Mouse (Mus musculus) naive thymus-derived CD4-positive, alpha-beta T cell, adult 5 months (primary cell): ENCODE results near the gene Zfp109. TPM values are rescaled to one million over a fixed set of nuclear protein-coding genes. Genes with fewer than 3 reads are reported as not detected.

Experiments
- polyA plus RNA-seq: library from polyadenylated mRNA; unstranded; fragments of 100-300 nt; shearing (Covaris generic); gene quantifications from one replicate; pipeline ENCODE4 v1.2.1, GENCODE M21; 2017

The Zfp109 gene
- polyA plus RNA-seq, result 2.0 TPM

GRCm38 (mm10) chr7:24237040-24237791 lies at the start of gene Zfp109:
Zfp109 (minus strand) TSS chr7:24237560.

DNA sequence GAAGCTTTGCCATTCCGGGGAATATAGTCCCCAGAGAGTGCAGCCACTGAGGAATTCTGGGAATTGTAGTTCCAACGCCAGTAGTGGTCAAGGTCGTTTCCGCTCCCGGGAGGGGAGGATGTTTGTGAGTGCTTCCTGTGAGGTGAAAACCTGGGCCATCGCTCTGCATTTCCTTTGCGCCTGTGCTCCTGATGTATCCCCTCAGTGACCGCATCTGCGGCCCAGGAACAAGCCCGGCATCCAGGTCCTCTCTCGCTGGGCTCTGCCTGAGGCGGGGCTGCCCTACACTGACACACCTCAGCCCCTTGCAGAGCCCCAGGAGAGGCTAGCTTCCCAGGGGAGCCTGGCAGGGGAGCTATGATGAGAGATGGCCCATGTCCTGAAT lies 32.9 kb upstream of the Zfp109 start, which contains the start of gene Zfp93:
Gene Zfp93, plus strand, starts transcription at position 133 of the 385 bp plus-strand sequence.

DNA sequence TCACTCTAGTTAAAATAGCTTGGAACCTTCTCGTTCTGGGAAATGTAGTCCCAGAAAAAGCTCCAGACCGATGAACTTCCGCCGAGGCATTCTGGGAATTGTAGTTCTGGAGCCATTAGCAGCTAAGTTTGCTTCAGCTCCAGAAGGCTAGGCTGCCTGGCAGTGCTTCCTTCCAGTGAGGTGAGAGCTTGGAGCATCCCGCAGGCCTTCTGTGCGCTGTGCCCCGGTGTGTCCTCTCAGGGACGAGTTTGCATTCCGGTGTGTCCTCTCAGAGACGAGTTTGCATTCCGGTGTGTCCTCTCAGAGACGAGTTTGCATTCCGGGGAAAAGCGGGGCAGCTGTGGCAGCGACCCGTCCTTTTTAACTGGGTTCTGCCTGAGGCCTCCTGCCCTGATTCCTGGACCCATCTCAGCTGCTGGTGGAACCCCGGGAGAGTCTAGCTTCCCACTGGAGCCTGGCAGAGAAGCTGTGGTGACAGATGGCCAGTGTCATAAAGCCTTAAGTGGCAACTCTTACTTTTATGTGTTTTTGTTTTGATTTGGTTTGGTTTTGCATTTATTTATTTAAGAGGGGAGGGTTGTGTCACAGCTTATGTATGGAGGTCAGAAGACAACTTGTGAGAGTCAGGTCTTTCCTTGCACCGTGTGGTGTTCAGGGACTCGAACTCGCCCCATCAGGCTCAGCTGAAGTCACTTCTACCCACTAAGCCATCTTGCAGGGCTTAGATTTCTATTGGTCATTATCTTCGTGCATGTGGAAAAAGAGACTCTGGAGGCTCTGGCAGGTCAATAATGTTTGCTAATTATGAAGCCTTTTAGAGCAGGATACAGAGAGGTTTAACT lies 17.5 kb upstream of the Zfp109 start, which contains the start of gene Zfp108:
Gene Zfp108, plus strand, starts transcription at position 162 of the 842 bp plus-strand sequence.

GRCm38 (mm10) chr7:24211343-24211742 lies 26.0 kb downstream of the Zfp109 start, which contains the start of gene Zfp111:
Zfp111 (minus strand) TSS chr7:24211443.

Other genes with a start within 250 kb of the Zfp109 start
- gene V1rd19, start 235.9 kb downstream of the Zfp109 start, polyA plus RNA-seq, result 0.20 TPM
- gene Vmn1r183, start 184.3 kb downstream of the Zfp109 start, polyA plus RNA-seq, result 0.07 TPM
- gene Zfp180, start 155.6 kb downstream of the Zfp109 start, polyA plus RNA-seq, result 42.6 TPM
- gene Zfp112, start 125.2 kb downstream of the Zfp109 start, polyA plus RNA-seq, result 1.3 TPM
- 7.0 TPM for gene Zfp235, start 103.4 kb downstream of the Zfp109 start, polyA plus RNA-seq
- gene Zfp114, start 62.5 kb downstream of the Zfp109 start, polyA plus RNA-seq, result 0.21 TPM
- gene Zfp111, start 26.1 kb downstream of the Zfp109 start, polyA plus RNA-seq, result not detected
- gene Zfp108, start 17.2 kb upstream of the Zfp109 start, polyA plus RNA-seq, result 0.21 TPM
- 1.3 TPM for gene Zfp93, start 32.9 kb upstream of the Zfp109 start, polyA plus RNA-seq
- gene Zfp61, start 63.7 kb upstream of the Zfp109 start, polyA plus RNA-seq, result 10.0 TPM
- 2.5 TPM for gene Zfp94, start 79.1 kb upstream of the Zfp109 start, polyA plus RNA-seq
- not detected for gene Tescl, start 96.4 kb upstream of the Zfp109 start, polyA plus RNA-seq
- gene Lypd5, start 111.6 kb upstream of the Zfp109 start, polyA plus RNA-seq, result not detected
- gene Kcnn4, start 132.7 kb upstream of the Zfp109 start, polyA plus RNA-seq, result 190 TPM
- 86.3 TPM for gene Smg9, start 162.1 kb upstream of the Zfp109 start, polyA plus RNA-seq
- gene Irgc1, start 214.7 kb upstream of the Zfp109 start, polyA plus RNA-seq, result 1.4 TPM
- 133 TPM for gene Plaur, start 224.9 kb upstream of the Zfp109 start, polyA plus RNA-seq
- 0.42 TPM for gene Cadm4, start 244.5 kb upstream of the Zfp109 start, polyA plus RNA-seq